In the genomic region with DNA sequence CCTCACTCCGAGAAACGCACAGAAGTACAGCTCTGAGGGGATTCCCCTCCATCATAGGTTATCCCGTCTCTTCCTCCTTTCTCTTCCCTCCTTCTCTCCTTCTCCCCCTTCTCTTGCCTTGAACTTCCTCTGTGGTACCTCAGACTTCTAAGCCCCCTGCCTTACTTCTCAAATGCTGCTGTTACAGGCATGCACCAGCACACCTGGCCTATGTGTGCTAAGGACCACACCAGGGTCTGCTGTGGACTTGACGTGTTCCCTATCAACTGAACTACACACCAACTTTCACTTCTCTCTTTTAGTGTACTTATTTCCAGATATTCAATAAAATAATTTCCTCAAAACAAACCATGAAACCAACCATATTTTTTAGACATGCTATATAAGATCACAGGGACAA, we compare ENCODE assay signal across 26 mouse cellular contexts.
"Had no signal": no experiment of that assay in that cellular context is flagged by ENCODE, and none has a peak within 500 bp of the region (broad histone marks: within the 10 kb centered on the region; RNA-seq: fewer than 3 reads in every experiment).

No protein-coding gene starts in this region.

- DNase-seq: gastrocnemius, adult 2 months; gastrocnemius, postnatal 10 days; gastrocnemius, postnatal 25 days; heart, adult 11 months; heart, adult 2 months; heart, postnatal 10 days; heart, postnatal 36 days; kidney, adult 11 months; kidney, adult 2 months; kidney, adult 9 months; kidney, postnatal 14 days; kidney, postnatal 36 days; layer of hippocampus, adult 9-11 months; layer of hippocampus, postnatal 36 days; liver had no signal

- H3K27me3 ChIP-seq: heart, embryonic 12.5 days; hindbrain, embryonic 13.5 days; hindbrain, embryonic 15.5 days; kidney, embryonic 15.5 days; limb, embryonic 12.5 days had no signal

- H3K4me1 ChIP-seq: heart, embryonic 10.5 days; heart, embryonic 12.5 days; hindbrain, embryonic 13.5 days; hindbrain, embryonic 15.5 days; kidney, embryonic 15.5 days; limb, embryonic 10.5 days; limb, embryonic 12.5 days had no signal

- H3K9me3 ChIP-seq: heart, embryonic 10.5 days; heart, embryonic 12.5 days; hindbrain, embryonic 13.5 days; hindbrain, embryonic 15.5 days; kidney, embryonic 15.5 days; limb, embryonic 10.5 days; limb, embryonic 12.5 days had no signal

- H3K4me3 ChIP-seq: gastrocnemius, adult 2 months; heart, adult 2 months; heart, embryonic 10.5 days; heart, embryonic 12.5 days; hindbrain, embryonic 13.5 days; hindbrain, embryonic 15.5 days; kidney, embryonic 15.5 days; limb, embryonic 10.5 days; limb, embryonic 12.5 days had no signal

- ATAC-seq: hindbrain, postnatal 0 days; intestine, embryonic 16.5 days had no signal

- H3K9ac ChIP-seq: heart, embryonic 12.5 days; hindbrain, embryonic 13.5 days; hindbrain, embryonic 15.5 days; kidney, embryonic 15.5 days; limb, embryonic 12.5 days had no signal

- H3K4me2 ChIP-seq: heart, embryonic 12.5 days; hindbrain, embryonic 13.5 days; hindbrain, embryonic 15.5 days; kidney, embryonic 15.5 days; limb, embryonic 12.5 days; liver, embryonic 11.5 days had no signal

- H3K27ac ChIP-seq: gastrocnemius, adult 2 months; heart, adult 2 months; heart, embryonic 10.5 days; hindbrain, embryonic 13.5 days; hindbrain, embryonic 15.5 days; hindbrain, postnatal 0 days; kidney, embryonic 15.5 days; kidney, postnatal 0 days; limb, embryonic 10.5 days; limb, embryonic 12.5 days had no signal
